Mouse (Mus musculus): Measurements from ENCODE around the gene Rpl36.

The Rpl36 gene

GRCm38 (mm10) chr17:56647546-56647945, 34.3 kb downstream of the Rpl36 start:
- DNase-seq (ENCODE audit: low spot score in 2 of 2): no peak

- no peak for DNase-seq (ENCODE audit: low spot score in 2 of 2)
These were observed 38.6 kb downstream of the Rpl36 start for GRCm38 (mm10) chr17:56651801-56652200.

GRCm38 (mm10) chr17:56654771-56655170, 41.6 kb downstream of the Rpl36 start:
- DNase-seq (ENCODE audit: low spot score in 2 of 2): no peak

- no peak for DNase-seq (ENCODE audit: low spot score in 2 of 2)
These were observed 42.1 kb downstream of the Rpl36 start for GRCm38 (mm10) chr17:56655311-56655710.

GRCm38 (mm10) chr17:56656171-56656570, 43.0 kb downstream of the Rpl36 start:
- DNase-seq (ENCODE audit: low spot score in 2 of 2): no peak

GRCm38 (mm10) chr17:56663659-56664058, 50.4 kb downstream of the Rpl36 start:
- DNase-seq (ENCODE audit: low spot score in 2 of 2): no peak
